ENCODE assay signal across 19 mouse cellular contexts in genomic region chr2:41302796-41303195, GRCm38 (mm10).
"Had no signal": no experiment of that assay in that cellular context is flagged by ENCODE, and none has a peak within 500 bp of the region (broad histone marks: within the 10 kb centered on the region; RNA-seq: fewer than 3 reads in every experiment).

No protein-coding gene starts in this region.

- H3K27ac ChIP-seq: layer of hippocampus, adult 2 months; limb, embryonic 12.5 days; limb, embryonic 15.5 days; liver, embryonic 14.5 days; macrophage; midbrain, embryonic 12.5 days; stomach, postnatal 0 days had no signal

- H3K4me1 ChIP-seq: limb, embryonic 12.5 days; limb, embryonic 15.5 days; midbrain, embryonic 12.5 days had no signal

- H3K36me3 ChIP-seq: limb, embryonic 12.5 days; limb, embryonic 15.5 days; midbrain, embryonic 12.5 days had no signal

- H3K4me2 ChIP-seq: limb, embryonic 12.5 days; limb, embryonic 15.5 days; liver, embryonic 11.5 days; lung, embryonic 14.5 days; midbrain, embryonic 12.5 days had no signal

- H3K4me3 ChIP-seq: layer of hippocampus, adult 2 months; limb, embryonic 12.5 days; limb, embryonic 15.5 days; midbrain, embryonic 12.5 days had no signal

- H3K9ac ChIP-seq: limb, embryonic 12.5 days; limb, embryonic 15.5 days; liver, embryonic 14.5 days; liver, postnatal 0 days; lung, embryonic 14.5 days; midbrain, embryonic 12.5 days had no signal

- H3K27me3 ChIP-seq: limb, embryonic 12.5 days; limb, embryonic 15.5 days; midbrain, embryonic 12.5 days had no signal

- H3K9me3 ChIP-seq: limb, embryonic 12.5 days; limb, embryonic 15.5 days; midbrain, embryonic 12.5 days had no signal

- DNase-seq: kidney, adult 9 months; kidney, postnatal 25 days; left cerebral cortex, postnatal 4 days; liver, postnatal 0 days; lung, embryonic 14.5 days; right cerebral cortex, adult 18-20 months; right cerebral cortex, postnatal 14 days; right cerebral cortex, postnatal 4 days; thymus, postnatal 25 days had no signal

- ATAC-seq: liver, postnatal 0 days; lung, postnatal 0 days; midbrain, embryonic 16.5 days had no signal
